Mouse (Mus musculus) E14TG2a.4 (cell line): ENCODE data around the gene Celf2.

Experiments
- H3K27me3 ChIP-seq: 2 replicates; pipeline ENCODE4 v1.6.1; 2014; ENCODE audit warnings: low read length, control low read depth; ENCODE audit not compliant: insufficient read depth
- H3K36me3 ChIP-seq: 2 replicates; pipeline ENCODE4 v1.6.1; 2014; ENCODE audit warnings: low read length, control low read depth; ENCODE audit not compliant: insufficient read depth
- H3K4me1 ChIP-seq: replicated peaks from 2 replicates; pipeline ENCODE4 v1.6.1; 2014; ENCODE audit warnings: low read depth, low read length, control low read depth
- H3K4me3 ChIP-seq: replicated peaks from 2 replicates; pipeline ENCODE4 v1.5.1; 2014; ENCODE audit warnings: mild to moderate bottlenecking, low read length
- H3K9me3 ChIP-seq: 2 replicates; pipeline ENCODE4 v1.6.1; 2014; ENCODE audit warnings: low read length, control low read depth
- CTCF ChIP-seq: conservative IDR thresholded peaks from 2 replicates; pipeline ENCODE4 v1.5.1; 2014; ENCODE audit warnings: low read length
- NANOG ChIP-seq: IDR thresholded peaks from 2 replicates; pipeline ENCODE4 v1.6.1; 2014; ENCODE audit warnings: borderline replicate concordance, low read length, mixed read lengths
- POU5F1 ChIP-seq: IDR thresholded peaks from 2 replicates; pipeline ENCODE4 v1.6.1; 2014; ENCODE audit warnings: low read length, borderline replicate concordance

Gene Celf2

GRCm38 (mm10) chr2:7328018-7328899 is 181.1 kb downstream of the Celf2 start:
- H3K4me3 ChIP-seq, result no peak overlapping the region
- no peaks in the 10 kb centered on the region for H3K4me1 ChIP-seq
- H3K9me3 ChIP-seq, result no peaks in the 10 kb centered on the region
- TF ChIP-seq POU5F1, result no peak
- no peak for TF ChIP-seq NANOG
- no peak for TF ChIP-seq CTCF
- H3K27me3 ChIP-seq, result no peaks in the 10 kb centered on the region
- no peaks in the 10 kb centered on the region for H3K36me3 ChIP-seq

GRCm38 (mm10) chr2:7319760-7320159 is 189.6 kb downstream of the Celf2 start:
- no peaks in the 10 kb centered on the region for H3K9me3 ChIP-seq
- H3K4me1 ChIP-seq, result no peaks in the 10 kb centered on the region
- H3K27me3 ChIP-seq, result no peaks in the 10 kb centered on the region
- H3K36me3 ChIP-seq, result no peaks in the 10 kb centered on the region
- no peak for TF ChIP-seq POU5F1
- TF ChIP-seq NANOG, result no peak
- no peak for TF ChIP-seq CTCF
- no peak overlapping the region for H3K4me3 ChIP-seq

GRCm38 (mm10) chr2:7311776-7312175 is 197.6 kb downstream of the Celf2 start:
- TF ChIP-seq CTCF (no peak), POU5F1 (no peak), NANOG (no peak)
- Histone ChIP-seq H3K27me3 (no peaks in the 10 kb centered on the region), H3K9me3 (no peaks in the 10 kb centered on the region), H3K4me3 (no peak overlapping the region), H3K36me3 (no peaks in the 10 kb centered on the region), H3K4me1 (no peaks in the 10 kb centered on the region)

GRCm38 (mm10) chr2:7310840-7311182 is 198.6 kb downstream of the Celf2 start:
- Histone ChIP-seq H3K9me3 (no peaks in the 10 kb centered on the region), H3K36me3 (no peaks in the 10 kb centered on the region), H3K4me3 (no peak overlapping the region), H3K27me3 (no peaks in the 10 kb centered on the region), H3K4me1 (no peaks in the 10 kb centered on the region)
- no peak for TF ChIP-seq POU5F1
- TF ChIP-seq NANOG, result no peak
- no peak for TF ChIP-seq CTCF

- no peaks in the 10 kb centered on the region for H3K36me3 ChIP-seq
- TF ChIP-seq POU5F1 (no peak), NANOG (no peak), CTCF (no peak)
- no peaks in the 10 kb centered on the region for H3K4me1 ChIP-seq
- H3K4me3 ChIP-seq, result no peak overlapping the region
- no peaks in the 10 kb centered on the region for H3K27me3 ChIP-seq
- H3K9me3 ChIP-seq, result no peaks in the 10 kb centered on the region
Measured at GRCm38 (mm10) chr2:7310129-7310839, 199.1 kb downstream of the Celf2 start.

GRCm38 (mm10) chr2:7309324-7309723 is 200.0 kb downstream of the Celf2 start:
- no peaks in the 10 kb centered on the region for H3K4me1 ChIP-seq
- no peak overlapping the region for H3K4me3 ChIP-seq
- no peak for TF ChIP-seq POU5F1
- no peak for TF ChIP-seq CTCF
- no peak for TF ChIP-seq NANOG
- no peaks in the 10 kb centered on the region for H3K9me3 ChIP-seq
- H3K27me3 ChIP-seq, result no peaks in the 10 kb centered on the region
- H3K36me3 ChIP-seq, result no peaks in the 10 kb centered on the region

GRCm38 (mm10) chr2:7308731-7309130 is 200.6 kb downstream of the Celf2 start:
- Histone ChIP-seq H3K36me3 (no peaks in the 10 kb centered on the region), H3K9me3 (no peaks in the 10 kb centered on the region), H3K4me1 (no peaks in the 10 kb centered on the region), H3K4me3 (no peak overlapping the region), H3K27me3 (no peaks in the 10 kb centered on the region)
- TF ChIP-seq NANOG (no peak), CTCF (no peak), POU5F1 (no peak)

GRCm38 (mm10) chr2:7287434-7287833 is 221.9 kb downstream of the Celf2 start:
- TF ChIP-seq CTCF, result no peak
- no peak for TF ChIP-seq NANOG
- no peak for TF ChIP-seq POU5F1
- H3K9me3 ChIP-seq, result no peaks in the 10 kb centered on the region

More at GRCm38 (mm10) chr2:7287434-7287833, 221.9 kb downstream of the Celf2 start:
- H3K27me3 ChIP-seq, result no peaks in the 10 kb centered on the region
- H3K4me1 ChIP-seq, result no peaks in the 10 kb centered on the region
- H3K36me3 ChIP-seq, result no peaks in the 10 kb centered on the region
- no peak overlapping the region for H3K4me3 ChIP-seq
